Mouse (Mus musculus): ENCODE results near the gene Kcne1.

GRCm38 (mm10) chr16:92402216-92402615 lies 42.9 kb upstream of the Kcne1 start:
- TF ChIP-seq CTCF (IDR thresholded peaks at IDR 0.05; ENCODE audit: borderline replicate concordance, extremely low read depth, insufficient read depth, insufficient read length) = no peak
- TF ChIP-seq POLR2A (IDR thresholded peaks at IDR 0.05; ENCODE audit: borderline replicate concordance, extremely low read depth, insufficient read depth, insufficient read length, poor library complexity, severe bottlenecking) = no peak
